Mouse (Mus musculus): ENCODE results near the gene Ghdc.

DNA sequence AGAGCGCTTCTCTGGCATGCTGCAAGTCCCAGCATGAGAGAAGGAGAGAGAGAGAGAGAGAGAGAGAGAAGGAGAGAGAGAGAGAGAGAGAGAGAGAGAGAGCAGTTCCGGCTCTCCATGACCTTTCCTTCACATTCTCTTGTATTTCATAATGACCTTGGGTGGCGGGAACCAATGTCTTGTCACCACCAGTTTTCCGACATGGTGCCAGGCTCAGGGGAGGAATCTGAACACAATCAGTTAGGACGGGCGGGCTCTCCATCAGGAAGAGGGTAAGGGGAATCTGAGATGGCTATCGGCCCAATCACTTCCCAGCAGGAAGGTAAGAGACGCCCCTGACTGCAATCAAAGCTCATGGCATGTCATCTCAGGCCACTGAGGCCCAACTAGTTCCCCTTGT is 9.5 kb upstream of the Ghdc start:
- TF ChIP-seq EP300 (IDR thresholded peaks at IDR 0.05), result no peak
- TF ChIP-seq CTCF (IDR thresholded peaks at IDR 0.05), result no peak

All from lung, postnatal 0 days (tissue).